Mouse (Mus musculus) heart, postnatal 0 days (tissue): ENCODE data around the gene Tgoln1.

Experiments
- CTCF ChIP-seq: IDR thresholded peaks from 2 replicates; pipeline ENCODE4 v1.5.1; 2016; ENCODE audit warnings: antibody characterized with exemption, control low read depth, low read depth
- EP300 ChIP-seq: IDR thresholded peaks from 2 replicates; pipeline ENCODE4 v1.6.1; 2016; ENCODE audit warnings: antibody characterized with exemption, low read depth

GRCm38 (mm10) chr6:72600771-72601170 lies 16.0 kb downstream of the Tgoln1 start:
- TF ChIP-seq CTCF (no peak), EP300 (no peak)
